Mouse (Mus musculus) left cerebral cortex, postnatal 14 days (tissue): ENCODE data around the gene Plscr1. TPM values are rescaled to one million over a fixed set of nuclear protein-coding genes. Genes with fewer than 3 reads are reported as not detected.

Source experiments
- DNase-seq, 2 experiments: peaks; one replicate each; pipeline ENCODE4 v3.0.0; 2021 to 2022; ENCODE audit warnings: low spot score in 2 of 2, mixed read lengths in 1 of 2
- intact Hi-C: fragments of 180-260 bp; cut with DNase I; formaldehyde crosslinking; loops from one replicate; pipeline ENCODE4 v1.15.1; 2025
- total RNA-seq, 2 experiments: library from RNA; stranded (reverse); gene quantifications; 2 replicates each; pipeline ENCODE4 v1.2.3; 2021

Gene Plscr1
- total RNA-seq, 2 experiments from 2014 or later = 1.0 to 1.2 TPM

DNA sequence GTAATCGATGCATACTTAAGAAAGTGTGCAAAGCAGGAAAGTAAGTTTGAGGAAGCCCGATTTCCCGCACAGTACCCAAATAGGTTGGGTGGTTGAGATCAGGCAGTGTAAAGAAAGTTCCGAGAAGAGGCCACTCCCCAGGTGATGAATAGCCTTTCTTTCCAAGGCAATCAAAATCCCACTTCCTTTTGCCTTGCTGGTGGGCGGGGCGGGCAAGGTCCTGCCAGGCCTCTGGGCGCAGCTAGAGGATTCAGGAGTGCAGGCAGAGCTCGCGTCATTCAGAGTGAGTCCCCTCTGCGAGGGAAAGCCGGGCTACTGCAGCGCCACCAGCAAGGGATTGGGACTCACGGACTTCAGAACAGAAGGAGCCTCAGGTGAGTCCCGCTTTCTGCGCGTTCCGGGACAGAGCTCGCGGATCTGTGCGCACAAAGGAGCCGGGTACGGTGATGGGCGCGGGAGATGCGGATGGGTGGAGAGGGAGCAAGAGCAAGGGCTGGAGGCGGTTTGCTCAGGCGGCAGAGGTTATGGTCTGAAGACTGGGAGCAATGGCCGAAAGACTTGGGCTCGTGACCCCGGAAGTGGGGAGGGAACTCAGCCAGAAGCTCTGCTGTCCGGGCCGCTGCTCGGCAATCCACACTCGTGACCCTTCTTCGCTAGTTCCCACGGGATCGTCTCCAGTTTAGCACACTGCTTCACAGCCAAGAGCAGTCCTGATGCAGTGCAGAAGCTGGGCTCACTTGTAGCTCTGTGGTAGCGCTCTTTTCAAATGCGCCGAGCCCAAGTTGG lies 630 bp downstream of the Plscr1 start:
- intact Hi-C loops = no loop called here
- DNase-seq = peak; percentile 30 to 45

DNA sequence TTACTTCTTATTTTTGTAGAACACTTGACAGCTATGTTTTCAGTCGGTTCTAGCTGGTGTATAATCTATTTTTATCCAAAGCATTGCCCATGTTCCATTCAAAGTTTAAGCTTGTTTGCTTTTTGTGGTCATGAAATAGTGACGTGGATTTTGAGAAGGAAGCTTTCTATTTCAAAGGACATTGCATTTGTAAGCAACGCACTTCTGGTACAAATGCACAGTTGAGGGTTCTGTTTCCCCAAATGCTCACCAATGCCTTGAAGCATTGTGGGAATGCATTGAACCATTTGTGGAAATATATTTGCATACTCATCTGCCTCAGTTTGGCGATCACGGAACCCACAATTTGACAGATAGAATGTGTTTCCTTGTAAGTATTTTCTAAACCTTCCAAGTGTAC lies 3.2 kb downstream of the Plscr1 start:
- DNase-seq = no peak
- intact Hi-C loops = no loop called here

DNA sequence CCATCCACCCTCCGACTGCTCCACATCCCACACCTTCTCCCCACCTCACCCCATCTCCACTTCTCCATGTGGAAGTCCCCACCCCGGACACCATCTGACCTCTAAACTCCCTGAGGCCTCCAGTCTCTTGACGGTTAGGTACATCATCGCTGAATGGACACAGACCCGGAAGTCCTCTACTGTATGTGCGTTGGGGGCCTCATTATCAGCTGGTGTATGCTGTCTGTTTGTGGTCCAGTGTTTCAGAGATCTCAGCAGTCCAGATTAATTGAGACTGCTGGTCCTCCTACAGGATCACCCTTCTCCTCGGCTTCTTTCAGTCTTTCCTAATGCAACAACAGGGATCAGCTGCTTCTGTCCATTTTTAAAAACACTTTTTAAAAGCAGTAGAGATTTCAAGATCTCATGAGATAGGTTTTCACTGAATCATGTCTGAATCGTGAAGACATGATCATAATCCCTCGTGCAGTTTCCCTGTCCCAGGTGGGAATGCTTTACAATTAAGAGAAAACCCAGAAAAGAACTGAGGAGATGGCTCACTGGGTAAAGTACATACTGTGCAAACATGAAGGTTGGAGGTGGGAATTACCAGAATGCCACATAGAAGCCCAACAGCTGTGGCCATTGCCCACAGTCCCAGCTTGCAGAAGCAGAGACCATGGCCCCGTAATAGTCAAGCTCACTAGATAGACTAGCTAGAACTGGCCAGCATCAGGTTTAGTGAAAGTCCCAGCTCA lies 4.2 kb downstream of the Plscr1 start:
- DNase-seq = no peak
- intact Hi-C loops = no loop called here

DNA sequence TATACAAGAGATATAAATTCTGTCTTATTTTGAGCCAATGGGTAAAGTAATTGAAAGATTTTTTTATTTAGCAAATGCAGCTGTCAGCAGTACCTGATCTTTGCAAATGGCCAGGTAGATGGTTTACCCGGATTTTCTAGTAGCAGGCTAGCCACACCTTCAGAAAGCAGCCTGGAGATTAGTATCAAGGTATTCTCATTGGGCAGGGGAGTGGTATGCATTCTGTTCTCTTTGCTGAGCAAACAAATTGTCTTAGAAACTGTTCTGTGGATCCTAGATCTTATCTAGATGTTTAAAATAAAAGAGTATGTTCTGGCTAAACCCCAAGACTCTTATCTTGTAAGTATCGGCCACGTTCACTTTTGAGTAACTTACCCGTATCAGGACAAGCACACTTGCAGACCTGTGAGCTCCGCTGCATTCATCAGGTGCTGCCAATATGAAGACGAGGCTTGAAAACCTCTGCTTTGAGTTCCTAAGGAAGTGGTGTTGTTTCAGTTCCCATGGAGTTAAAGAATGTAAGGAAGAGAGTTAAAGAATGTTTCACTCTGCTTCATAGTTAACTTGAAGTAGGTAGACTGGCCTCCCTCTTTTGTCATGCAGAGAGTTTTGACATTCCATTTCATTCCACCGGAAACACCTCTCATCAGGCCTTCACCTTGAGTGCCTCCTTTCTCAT lies 11.1 kb downstream of the Plscr1 start:
- intact Hi-C loops = no loop called here
- DNase-seq = no peak

DNA sequence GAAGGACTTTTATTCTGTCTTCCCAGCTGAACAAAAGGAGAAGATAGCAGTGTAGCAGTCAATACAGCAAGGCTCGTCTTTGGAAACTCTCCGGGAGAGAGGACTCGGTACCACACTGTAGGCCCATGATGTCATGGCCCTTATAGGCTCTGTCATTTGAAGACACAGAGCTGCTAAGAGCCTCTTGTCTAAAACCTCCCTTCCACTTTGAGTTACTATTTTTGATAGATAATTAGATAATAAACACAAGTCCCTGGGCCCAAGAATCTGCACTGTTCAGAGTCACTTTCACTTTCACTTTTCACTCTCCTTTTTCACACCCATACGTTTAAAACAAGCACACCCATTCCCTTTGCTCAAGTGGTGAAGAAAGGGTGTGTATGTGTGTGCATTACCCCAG lies 16.2 kb downstream of the Plscr1 start:
- no peak for DNase-seq
- intact Hi-C loops = no loop called here

DNA sequence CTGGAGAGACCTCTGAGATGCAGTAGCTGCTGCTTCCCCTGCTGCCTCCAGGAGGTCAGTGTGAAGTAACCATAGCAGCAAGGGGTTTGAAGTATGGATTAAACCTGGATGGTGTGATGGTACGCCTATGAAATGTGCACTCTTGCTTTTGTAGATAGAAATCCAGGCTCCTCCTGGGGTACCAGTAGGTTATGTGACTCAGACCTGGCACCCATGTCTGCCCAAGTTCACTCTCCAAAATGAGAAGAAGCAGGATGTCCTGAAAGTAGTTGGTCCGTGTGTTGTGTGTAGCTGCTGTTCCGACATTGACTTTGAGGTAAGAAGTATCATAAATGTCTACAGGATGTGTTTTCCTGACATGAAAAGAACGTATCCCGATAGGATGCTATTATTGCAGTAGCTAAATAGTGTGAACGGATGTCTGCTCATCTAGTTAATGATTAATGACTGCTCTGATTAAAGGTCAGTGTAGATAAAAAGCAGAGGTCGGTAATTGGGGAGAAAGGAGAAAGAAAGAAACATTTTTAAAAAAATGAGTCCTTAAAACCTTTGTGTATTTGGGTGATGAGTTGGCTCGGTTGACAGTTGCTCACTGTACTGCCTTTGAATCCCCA lies 17.1 kb downstream of the Plscr1 start:
- no peak for DNase-seq
- intact Hi-C loops = no loop called here

DNA sequence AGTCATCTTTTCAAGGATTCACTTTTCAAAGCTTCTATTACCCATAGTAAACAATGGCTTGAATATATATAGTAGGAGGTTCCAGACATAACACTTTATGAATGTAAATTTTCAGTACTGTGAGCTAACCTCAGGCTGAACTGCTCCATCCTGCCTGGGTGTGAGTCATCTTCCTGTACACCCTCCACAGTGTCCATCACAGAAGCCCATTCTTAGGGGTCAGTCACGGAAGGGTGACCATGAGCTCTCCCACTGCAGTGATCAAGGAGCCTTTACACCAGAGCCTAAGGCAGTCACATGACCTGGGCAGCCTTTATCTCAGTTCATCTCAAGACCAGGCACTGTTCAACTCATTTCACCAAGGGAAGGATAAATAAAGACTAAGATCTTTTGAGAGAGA lies 18.2 kb downstream of the Plscr1 start:
- DNase-seq = no peak
- intact Hi-C loops = no loop called here

DNA sequence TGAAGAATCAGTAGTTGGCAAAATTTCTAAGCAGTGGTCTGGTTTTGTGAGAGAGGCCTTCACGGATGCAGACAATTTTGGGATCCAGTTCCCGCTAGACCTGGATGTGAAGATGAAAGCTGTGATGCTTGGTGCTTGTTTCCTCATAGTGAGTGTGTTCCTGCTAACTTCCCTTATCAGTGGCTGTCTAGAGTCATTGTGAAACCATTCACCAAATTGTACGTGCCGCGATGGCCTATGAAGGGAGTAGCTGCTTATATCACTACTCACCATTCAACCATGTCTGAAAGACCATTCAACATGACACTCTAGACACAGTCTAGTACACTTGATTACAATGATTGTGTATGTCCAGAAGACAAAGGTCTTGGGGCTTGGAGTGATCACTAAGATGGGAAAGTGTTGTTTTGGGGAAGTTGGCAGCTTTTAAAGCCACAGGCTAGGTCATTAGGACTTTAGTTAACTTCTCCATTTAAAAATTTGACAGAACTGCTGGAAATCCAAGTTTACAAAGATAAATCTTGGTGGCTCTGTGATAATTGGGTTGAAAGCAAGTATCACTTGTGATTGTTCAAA lies 20.4 kb downstream of the Plscr1 start:
- no peak for DNase-seq
- intact Hi-C loops = no loop called here

DNA sequence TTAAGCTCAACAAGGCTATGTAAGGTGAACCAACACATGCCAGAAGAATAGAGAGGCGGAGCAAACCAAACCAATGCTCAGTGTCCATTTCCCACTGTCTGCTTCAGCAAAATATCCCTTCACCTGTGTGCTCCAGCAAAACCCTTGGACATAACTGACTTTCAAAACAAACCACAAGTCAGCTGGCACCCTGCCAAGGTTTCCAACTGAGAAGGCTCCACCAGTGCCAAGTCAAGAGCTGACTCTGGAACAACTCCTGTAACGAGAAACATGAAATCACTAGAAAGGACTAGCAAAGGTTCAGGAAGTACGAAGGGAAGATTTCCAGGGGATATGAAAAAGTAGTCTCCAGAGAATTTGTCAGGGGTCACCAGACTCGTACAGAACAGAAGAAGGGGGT lies 21.4 kb downstream of the Plscr1 start:
- peak in 1 of 2 experiments; percentile 25 for DNase-seq
- intact Hi-C loops = no loop called here

DNA sequence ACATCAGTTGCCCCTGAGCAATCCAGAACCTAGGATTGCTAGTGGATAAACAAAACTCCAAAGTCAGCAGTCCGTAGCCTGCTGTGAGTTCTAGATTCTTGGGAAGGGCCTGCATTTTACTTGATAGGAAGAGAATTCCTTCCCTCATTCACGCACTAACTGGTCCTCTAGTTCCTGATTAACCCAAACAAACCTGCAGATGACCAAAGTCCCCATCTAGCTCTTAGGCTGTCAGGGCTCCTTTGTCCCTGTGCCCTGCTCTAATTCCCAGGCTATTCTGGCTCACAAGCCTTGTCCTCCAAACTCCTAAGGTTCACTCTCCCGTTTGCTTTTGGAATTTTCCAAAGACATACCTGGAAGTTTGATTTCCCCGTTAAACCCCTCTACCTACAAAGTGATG lies 23.1 kb downstream of the Plscr1 start:
- no peak for DNase-seq

DNA sequence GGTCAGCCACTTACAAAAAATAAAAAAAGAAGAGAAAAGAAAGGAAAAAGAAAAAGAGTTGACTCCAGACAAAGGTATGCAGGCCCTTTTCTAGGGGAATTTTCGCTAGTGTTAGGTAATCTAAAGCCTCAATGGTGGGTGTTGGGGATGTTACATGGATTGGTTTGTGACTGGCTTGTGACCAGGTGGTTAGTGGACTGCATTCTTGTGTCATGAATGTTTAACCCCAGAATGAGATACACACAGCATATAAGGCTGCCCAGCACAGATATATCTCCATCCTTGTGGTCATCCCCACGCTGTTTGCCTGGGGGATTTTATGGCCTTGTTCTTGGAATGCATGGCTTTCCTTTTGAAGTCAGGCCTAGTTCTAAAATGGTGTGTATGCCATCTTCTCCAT lies 23.7 kb downstream of the Plscr1 start:
- intact Hi-C loops = no loop called here
- DNase-seq = no peak

More for the DNA sequence above, 23.1 kb downstream of the Plscr1 start:
- intact Hi-C loops = no loop called here

DNA sequence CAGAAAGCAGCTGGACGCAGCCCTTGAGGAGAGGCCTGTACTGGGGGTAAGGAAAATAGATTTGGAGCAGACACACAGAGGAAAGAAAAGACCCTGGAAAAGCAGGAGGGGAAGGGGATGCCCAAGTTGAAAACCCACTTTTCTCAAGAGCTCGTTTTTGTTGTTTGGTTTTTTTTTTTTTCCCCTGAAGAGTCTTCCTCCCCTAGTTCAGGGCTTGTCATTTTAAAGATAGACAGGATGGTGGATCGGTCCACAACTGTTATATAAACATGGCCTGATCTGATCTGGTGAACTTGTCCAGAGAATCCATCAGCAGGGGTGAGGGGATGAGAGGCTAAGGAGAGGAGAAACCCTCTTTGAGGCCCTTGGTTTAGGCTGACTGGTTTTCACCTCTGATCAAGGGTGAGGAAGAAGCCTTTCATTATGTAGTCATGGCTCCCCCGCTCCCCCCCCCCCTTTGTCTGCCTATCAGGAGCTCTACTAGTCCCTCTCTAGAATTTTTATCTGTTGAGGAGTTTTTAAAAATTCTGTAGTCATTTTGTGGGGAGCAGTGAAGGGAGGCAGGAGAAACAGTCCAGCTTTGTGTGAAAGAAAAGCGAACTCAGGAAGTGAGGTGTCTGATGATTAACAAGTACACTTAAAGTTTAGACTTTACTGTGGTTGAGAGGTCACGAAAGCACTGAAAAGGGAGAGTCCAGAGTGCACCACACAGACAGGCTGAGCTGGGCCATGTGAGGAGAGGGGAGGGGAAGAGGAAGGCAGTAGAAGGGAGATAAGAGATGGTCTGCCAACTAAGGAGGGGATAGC lies 24.6 kb downstream of the Plscr1 start:
- intact Hi-C loops = no loop called here
- no peak for DNase-seq

DNA sequence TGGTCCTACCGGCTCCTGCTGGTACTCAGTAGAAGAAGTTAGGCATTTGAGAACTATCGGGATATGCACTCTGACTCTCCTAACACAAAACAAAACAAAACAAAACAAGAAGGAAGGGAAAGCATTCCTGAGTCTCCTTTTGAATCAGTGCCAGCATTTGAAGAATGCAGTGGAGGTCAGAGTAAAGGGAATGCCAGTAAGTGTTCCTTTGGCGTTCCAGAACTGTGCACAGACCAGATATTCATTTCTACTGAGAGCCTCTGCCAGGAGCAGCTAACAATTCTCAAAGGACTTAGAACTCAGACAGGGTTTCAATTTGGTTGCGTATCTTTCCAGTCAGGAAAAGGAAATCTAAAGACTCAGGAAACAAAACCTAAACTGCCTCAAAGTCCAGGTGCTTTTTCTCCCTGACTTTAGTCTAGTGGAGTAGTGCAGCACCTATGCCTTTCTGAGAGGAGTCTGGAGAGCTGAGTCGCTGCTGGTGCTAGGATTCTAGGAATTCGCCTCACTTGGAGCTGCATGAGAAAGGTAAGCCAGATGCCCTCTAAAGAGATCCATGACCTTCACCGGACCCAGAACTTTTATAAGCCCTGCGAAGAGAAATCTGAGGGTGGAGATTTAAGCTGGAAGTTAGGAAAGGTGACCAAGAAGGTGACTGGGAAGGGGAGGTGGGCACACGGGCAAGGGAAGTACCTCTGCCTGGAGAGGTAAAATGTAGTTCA lies 26.1 kb downstream of the Plscr1 start, which contains the start of gene Plscr2:
TSS of gene Plscr2 (plus strand) at position 117 of the 722 bp plus-strand sequence.
- DNase-seq = no peak
- intact Hi-C loops = no loop called here

DNA sequence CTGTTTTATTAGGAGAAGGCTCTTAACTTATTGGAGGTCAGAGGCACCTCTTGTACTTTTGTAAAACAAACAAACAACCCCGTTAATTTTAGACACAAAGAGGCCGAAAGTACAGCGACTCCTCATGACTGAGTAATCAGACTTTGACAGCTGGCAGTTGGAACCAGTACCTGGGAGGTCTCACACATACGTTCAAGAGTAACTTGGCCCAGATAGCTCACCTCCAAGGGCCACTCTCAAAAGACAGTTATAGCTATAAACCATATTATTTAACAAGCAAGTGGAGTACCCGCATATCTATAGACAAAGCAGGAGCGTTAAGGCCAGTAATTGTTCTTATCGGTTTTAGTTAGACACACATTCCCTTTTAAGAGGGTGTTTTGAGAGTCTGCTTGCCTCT lies 26.8 kb downstream of the Plscr1 start:
- no peak for DNase-seq
- intact Hi-C loops = no loop called here

DNA sequence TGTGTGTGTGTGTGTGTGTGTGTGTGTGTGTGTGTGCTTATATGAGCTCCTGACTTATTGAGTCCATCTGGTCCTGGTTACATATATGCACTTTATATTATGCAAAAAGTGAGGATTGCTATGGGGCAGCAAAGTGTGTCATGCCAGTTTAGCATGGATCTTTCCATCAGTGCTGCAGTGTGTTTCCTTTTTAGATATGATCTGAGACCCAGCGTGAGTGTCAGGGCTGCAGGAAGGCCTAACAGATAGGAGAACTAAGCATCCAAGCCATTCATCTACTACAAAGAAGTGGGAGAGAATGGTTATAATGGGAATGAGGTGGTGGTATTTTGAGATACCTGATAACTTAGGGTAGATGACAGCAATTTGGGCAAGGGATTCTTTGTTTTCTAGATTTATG lies 30.5 kb downstream of the Plscr1 start:
- no peak for DNase-seq
- intact Hi-C loops = no loop called here

DNA sequence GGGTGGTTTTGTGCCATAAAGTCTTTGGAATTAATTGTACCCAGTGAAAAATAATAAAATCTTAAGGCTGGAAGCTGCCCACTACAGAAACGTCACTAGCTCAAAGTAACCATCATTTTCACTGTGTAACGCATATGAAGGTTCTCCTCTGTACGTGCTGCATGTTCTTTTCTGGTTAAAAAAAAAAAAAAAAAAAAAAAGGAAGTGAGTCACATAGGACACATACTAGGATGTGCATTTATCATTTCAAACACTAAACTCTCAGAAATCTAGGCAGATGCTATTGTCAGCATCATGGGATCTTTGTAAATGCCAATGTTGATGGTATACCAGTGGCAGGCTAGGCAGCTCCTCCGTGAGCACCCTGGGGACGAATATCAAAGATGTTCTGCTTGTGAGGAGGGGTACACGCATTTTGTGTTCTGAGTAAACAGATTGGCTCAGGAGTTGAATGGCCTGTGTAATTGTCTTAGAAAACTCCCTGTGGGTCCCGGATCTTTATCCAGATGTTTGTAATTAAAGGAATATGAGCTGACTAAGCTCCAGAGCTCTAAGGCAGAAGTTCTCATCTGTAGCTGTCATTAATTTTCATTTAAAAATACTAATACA lies 33.1 kb downstream of the Plscr1 start:
- DNase-seq = no peak
- intact Hi-C loops = no loop called here

DNA sequence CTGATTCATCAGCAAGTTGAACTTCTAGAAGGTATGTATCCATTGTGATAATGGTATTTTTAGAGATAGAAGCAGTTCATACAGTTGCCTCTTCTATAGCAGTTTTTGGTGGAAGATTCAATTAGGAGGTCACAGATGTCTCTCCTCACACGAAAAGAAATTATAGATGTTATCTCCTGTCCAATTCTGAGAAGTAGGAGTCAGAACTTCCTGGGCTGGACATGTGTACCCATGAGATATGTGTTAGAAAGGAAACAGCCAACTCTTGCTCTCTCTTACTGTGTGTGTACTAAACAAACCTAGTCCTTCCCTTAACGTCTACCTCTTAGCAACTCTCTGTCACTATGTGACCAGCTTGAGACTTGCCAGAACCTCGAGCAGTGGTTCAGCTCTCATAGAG lies 40.1 kb downstream of the Plscr1 start:
- intact Hi-C loops = no loop called here
- no peak for DNase-seq

DNA sequence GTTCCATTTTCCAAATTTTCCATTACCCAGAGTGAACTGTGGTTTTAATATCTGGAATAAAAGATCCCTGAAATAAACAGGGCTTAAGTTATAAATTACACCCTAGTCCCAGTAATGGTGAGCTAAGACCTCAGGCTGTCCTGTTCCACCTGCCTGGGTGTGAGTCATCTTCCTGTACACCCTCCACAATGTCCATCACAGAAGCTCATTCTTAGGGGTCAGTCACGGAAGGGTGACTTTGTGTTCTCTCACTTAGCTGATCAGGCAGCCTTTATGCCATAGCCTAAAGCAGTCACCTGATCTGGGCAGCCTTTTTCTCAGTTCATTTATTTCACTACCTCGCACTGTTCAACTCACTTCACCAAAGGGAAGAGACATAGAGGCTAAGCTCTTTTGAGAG lies 42.6 kb downstream of the Plscr1 start:
- intact Hi-C loops = no loop called here

More for the DNA sequence above, 42.6 kb downstream of the Plscr1 start:
- DNase-seq = no peak
